Mouse (Mus musculus): ENCODE data around the gene Ppp1r35.

Ppp1r35 gene

GRCm38 (mm10) chr5:137783901-137784540 is 5.4 kb downstream of the Ppp1r35 start:
- DNase-seq, result no peak

- no peak for DNase-seq
Measured at GRCm38 (mm10) chr5:137784546-137784945, 5.9 kb downstream of the Ppp1r35 start.

GRCm38 (mm10) chr5:137785164-137786031 is 6.7 kb downstream of the Ppp1r35 start:
- peak in 1 of 2 experiments; percentile 51 for DNase-seq

- DNase-seq, result peak; percentile 99
Measured at GRCm38 (mm10) chr5:137786109-137786942, 7.7 kb downstream of the Ppp1r35 start.

GRCm38 (mm10) chr5:137787151-137787928 is 8.7 kb downstream of the Ppp1r35 start, which contains the start of the genes Mepce and Zcwpw1:
Gene Mepce, minus strand, starts transcription at chr5:137787655.
Gene Zcwpw1, plus strand, starts transcription at chr5:137787798.
- peak; percentile 95 to 96 for DNase-seq

GRCm38 (mm10) chr5:137788171-137788570 is 9.5 kb downstream of the Ppp1r35 start:
- no peak for DNase-seq

- no peak for DNase-seq
Measured at GRCm38 (mm10) chr5:137788946-137789531, 10.4 kb downstream of the Ppp1r35 start.

GRCm38 (mm10) chr5:137791553-137791952 is 12.9 kb downstream of the Ppp1r35 start:
- DNase-seq, result no peak

GRCm38 (mm10) chr5:137796606-137797005 is 18.0 kb downstream of the Ppp1r35 start:
- no peak for DNase-seq

- DNase-seq, result no peak
Measured at GRCm38 (mm10) chr5:137800917-137801316, 22.3 kb downstream of the Ppp1r35 start.

GRCm38 (mm10) chr5:137806158-137806557 is 27.5 kb downstream of the Ppp1r35 start:
- DNase-seq, result no peak

GRCm38 (mm10) chr5:137808316-137808715 is 29.7 kb downstream of the Ppp1r35 start:
- no peak for DNase-seq

- no peak for DNase-seq
Measured at GRCm38 (mm10) chr5:137817466-137818222, 39.0 kb downstream of the Ppp1r35 start.

GRCm38 (mm10) chr5:137822126-137822525 is 43.5 kb downstream of the Ppp1r35 start:
- no peak for DNase-seq

GRCm38 (mm10) chr5:137822602-137823001 is 44.0 kb downstream of the Ppp1r35 start:
- DNase-seq, result no peak

GRCm38 (mm10) chr5:137823455-137824045 is 44.9 kb downstream of the Ppp1r35 start:
- no peak for DNase-seq

GRCm38 (mm10) chr5:137825030-137825429 is 46.4 kb downstream of the Ppp1r35 start:
- DNase-seq, result no peak

- no peak for DNase-seq
Measured at GRCm38 (mm10) chr5:137825971-137826370, 47.3 kb downstream of the Ppp1r35 start.

GRCm38 (mm10) chr5:137826421-137826820 is 47.8 kb downstream of the Ppp1r35 start:
- DNase-seq, result no peak

GRCm38 (mm10) chr5:137828694-137829093 is 50.0 kb downstream of the Ppp1r35 start:
- DNase-seq, result peak in 1 of 2 experiments; percentile 35

Measured in lung, adult 18-20 months (tissue).